Mouse (Mus musculus) thymus, adult 2 months (tissue): ENCODE measurements at regions not wholly inside any gene's neighbourhood (a gene's known extent, or its start where the extent isn't known, plus 50 kb on each side); places are given as distances from the start of the nearest gene placed in this dataset.

Experiments
- CTCF ChIP-seq: fragments of 200-500 bp; IDR thresholded peaks from 2 replicates; pipeline ENCODE4 v1.5.1; 2012; ENCODE audit warnings: mild to moderate bottlenecking, control low read depth, low read length, moderate library complexity, borderline replicate concordance; ENCODE audit not compliant: control insufficient read depth, poor library complexity, insufficient read depth; ENCODE audit errors: extremely low read depth
- POLR2A ChIP-seq: fragments of 200-500 bp; IDR thresholded peaks from 2 replicates; pipeline ENCODE4 v1.6.1; 2012; ENCODE audit warnings: mild to moderate bottlenecking, low read length, control low read depth, moderate library complexity; ENCODE audit not compliant: control insufficient read depth, poor library complexity, insufficient read depth; ENCODE audit errors: extremely low read depth

GRCm38 (mm10) chr5:132690784-132691183, 147.6 kb upstream of the Auts2 start:
- no peak for TF ChIP-seq CTCF
- TF ChIP-seq POLR2A, result no peak
